Mouse (Mus musculus) monocyte, adult 5-6 weeks (primary cell): ENCODE data around the gene Prkn. TPM values are rescaled to one million over a fixed set of nuclear protein-coding genes. Genes with fewer than 3 reads are reported as not detected.
A peak's percentile ranks its signal among the peaks of the same experiment; 100 is the strongest.

Source experiments
- ATAC-seq: fragments of 153-309, 156-312 bp; replicated peaks from 2 replicates; pipeline ENCODE4 v1.8.0; 2017; ENCODE audit warnings: mild to moderate bottlenecking; ENCODE audit not compliant: low TSS enrichment, insufficient number of reproducible peaks, severe bottlenecking, poor library complexity, low FRiP score
- total RNA-seq: library from RNA; stranded (forward); fragments of 200-1000, 200-491, 200-594 nt; gene quantifications from 3 replicates; pipeline ENCODE4 v1.2.3, GENCODE M21; 2017

Prkn gene
- total RNA-seq, 1 experiment from 2014 or later: not detected

GRCm38 (mm10) chr17:11420839-11421238, 580.7 kb downstream of the Prkn start:
- ATAC-seq: no peak

GRCm38 (mm10) chr17:11421264-11421940, 581.2 kb downstream of the Prkn start:
- no peak for ATAC-seq

GRCm38 (mm10) chr17:11431323-11431722, 591.1 kb downstream of the Prkn start:
- ATAC-seq: no peak

- ATAC-seq: no peak
Observed at GRCm38 (mm10) chr17:11432593-11432992, 592.4 kb downstream of the Prkn start.

GRCm38 (mm10) chr17:11462721-11463120, 622.5 kb downstream of the Prkn start:
- ATAC-seq: no peak

GRCm38 (mm10) chr17:11466095-11466494, 625.9 kb downstream of the Prkn start:
- no peak for ATAC-seq

GRCm38 (mm10) chr17:11468624-11469023, 628.4 kb downstream of the Prkn start:
- ATAC-seq: no peak

GRCm38 (mm10) chr17:11483032-11483431, 642.8 kb downstream of the Prkn start:
- no peak for ATAC-seq

- no peak for ATAC-seq
Observed at GRCm38 (mm10) chr17:11490051-11490450, 649.9 kb downstream of the Prkn start.

GRCm38 (mm10) chr17:11502556-11502955, 662.4 kb downstream of the Prkn start:
- ATAC-seq: no peak

- no peak for ATAC-seq
Observed at GRCm38 (mm10) chr17:11504496-11504895, 664.3 kb downstream of the Prkn start.

GRCm38 (mm10) chr17:11507082-11507481, 666.9 kb downstream of the Prkn start:
- ATAC-seq: no peak

- no peak for ATAC-seq
Observed at GRCm38 (mm10) chr17:11510081-11510480, 669.9 kb downstream of the Prkn start.

GRCm38 (mm10) chr17:11514032-11514761, 674.0 kb downstream of the Prkn start:
- ATAC-seq: no peak

- ATAC-seq: no peak
Observed at GRCm38 (mm10) chr17:11515619-11516018, 675.4 kb downstream of the Prkn start.

GRCm38 (mm10) chr17:11516165-11516564, 676.0 kb downstream of the Prkn start:
- no peak for ATAC-seq

- no peak for ATAC-seq
Observed at GRCm38 (mm10) chr17:11532066-11532465, 691.9 kb downstream of the Prkn start.

GRCm38 (mm10) chr17:11532748-11533147, 692.6 kb downstream of the Prkn start:
- no peak for ATAC-seq

- no peak for ATAC-seq
Observed at GRCm38 (mm10) chr17:11533835-11534234, 693.7 kb downstream of the Prkn start.

- peak; percentile 68; the same call in 1 of the 2 replicates for ATAC-seq
Observed at GRCm38 (mm10) chr17:11538826-11539225, 698.6 kb downstream of the Prkn start.
